Mouse (Mus musculus) lung, embryonic 15.5 days (tissue): ENCODE results near the gene Ttc26. TPM values are rescaled to one million over a fixed set of nuclear protein-coding genes. Genes with fewer than 3 reads are reported as not detected.
"Not testable (repeated sequence)": the region's sequence is repeated elsewhere in the genome, so short reads cannot be mapped to it uniquely, and the experiment has no call there.

ENCODE experiments used
- ATAC-seq: fragments of 200-750 bp; cut with Nextera tagmentation; 2 replicates; pipeline ENCODE4 v1.8.0; 2017; ENCODE audit warnings: moderate number of reproducible peaks, borderline replicate concordance; ENCODE audit not compliant: low FRiP score, low TSS enrichment; ENCODE audit errors: extremely low read depth
- H3K27ac ChIP-seq: fragments of 300-500 bp; sonication (generic); 2 replicates; pipeline ENCODE4 v1.5.1; 2015; ENCODE audit warnings: moderate library complexity, mild to moderate bottlenecking, inconsistent platforms
- H3K27me3 ChIP-seq: fragments of 300-500 bp; sonication (generic); 2 replicates; pipeline ENCODE4 v1.6.1; 2015; ENCODE audit warnings: inconsistent platforms
- H3K36me3 ChIP-seq: fragments of 300-500 bp; sonication (generic); 2 replicates; pipeline ENCODE4 v1.6.1; 2015; ENCODE audit warnings: inconsistent platforms
- H3K4me1 ChIP-seq: fragments of 300-500 bp; sonication (generic); 2 replicates; pipeline ENCODE4 v1.6.1; 2015; ENCODE audit warnings: inconsistent platforms
- H3K4me2 ChIP-seq: fragments of 300-500 bp; sonication (generic); 2 replicates; pipeline ENCODE4 v1.6.1; 2015; ENCODE audit warnings: inconsistent platforms, mild to moderate bottlenecking, moderate library complexity
- H3K4me3 ChIP-seq: fragments of 300-500 bp; sonication (generic); 2 replicates; pipeline ENCODE4 v1.5.1; 2015; ENCODE audit warnings: mild to moderate bottlenecking, inconsistent platforms
- H3K9ac ChIP-seq: fragments of 300-500 bp; sonication (generic); 2 replicates; pipeline ENCODE4 v1.6.1; 2015; ENCODE audit warnings: inconsistent platforms
- H3K9me3 ChIP-seq: fragments of 300-500 bp; sonication (generic); 2 replicates; pipeline ENCODE4 v1.6.1; 2016; ENCODE audit warnings: inconsistent platforms
- WGBS: fragments of 180-500 bp; shearing (Covaris S2); methylation state at CpG from one replicate; pipeline ENCODE4 v1.1.7; 2015; 5-methylcytosine and 5-hydroxymethylcytosine counted together
- polyA plus RNA-seq: library from polyadenylated mRNA; unstranded; fragments of >200 nt; fragmentation: Nextera tagmentation; extraction: Ambion mirVana; gene quantifications from 2 replicates; pipeline ENCODE4 v1.2.1, GENCODE M21; 2015

Ttc26 gene
- polyA plus RNA-seq, 1 experiment from 2014 or later: 8.9 TPM

DNA sequence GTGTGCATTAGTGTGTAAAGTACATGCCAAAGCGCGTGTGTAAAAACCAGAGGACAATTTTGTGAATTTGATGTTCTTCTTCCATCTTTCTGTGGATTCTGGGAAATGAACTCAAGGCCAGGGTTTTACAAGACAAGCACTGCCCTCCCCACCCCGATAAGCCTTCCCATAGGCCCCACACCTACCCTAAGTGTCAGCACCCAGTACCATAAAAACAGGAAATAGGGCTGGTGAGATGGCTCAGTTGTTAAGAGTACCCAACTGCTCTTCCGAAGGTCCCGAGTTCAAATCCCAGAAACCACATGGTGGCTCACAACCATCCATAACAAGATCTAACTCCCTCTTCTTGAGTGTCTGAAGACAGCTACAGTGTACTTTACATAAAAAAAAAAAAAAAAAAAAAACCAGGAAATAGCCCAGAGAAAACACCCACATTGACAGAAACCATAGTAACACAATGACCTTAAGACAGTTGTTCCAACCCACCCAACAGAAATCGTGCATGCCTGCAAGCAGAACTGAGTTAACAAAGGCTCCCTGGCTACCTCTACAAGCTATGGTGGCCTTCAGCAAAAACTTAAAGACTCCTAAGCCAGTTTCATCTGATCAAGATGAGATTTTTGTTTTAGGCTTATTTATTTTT, 32.3 kb upstream of the Ttc26 start:
- H3K27me3 ChIP-seq: peaks cover 32% of the 10 kb centered on the region
- H3K4me3 ChIP-seq: no peak overlapping the region
- no peaks in the 10 kb centered on the region for H3K9me3 ChIP-seq
- no peak for ATAC-seq
- no peak overlapping the region for H3K27ac ChIP-seq
- H3K9ac ChIP-seq: no peak overlapping the region
- peaks cover 10% of the 10 kb centered on the region; the same call in 1 of the 2 replicates for H3K4me1 ChIP-seq
- H3K36me3 ChIP-seq: no peaks in the 10 kb centered on the region
- 83% methylated on average over 6 of the region's 6 CpGs for WGBS
- no peak overlapping the region for H3K4me2 ChIP-seq

DNA sequence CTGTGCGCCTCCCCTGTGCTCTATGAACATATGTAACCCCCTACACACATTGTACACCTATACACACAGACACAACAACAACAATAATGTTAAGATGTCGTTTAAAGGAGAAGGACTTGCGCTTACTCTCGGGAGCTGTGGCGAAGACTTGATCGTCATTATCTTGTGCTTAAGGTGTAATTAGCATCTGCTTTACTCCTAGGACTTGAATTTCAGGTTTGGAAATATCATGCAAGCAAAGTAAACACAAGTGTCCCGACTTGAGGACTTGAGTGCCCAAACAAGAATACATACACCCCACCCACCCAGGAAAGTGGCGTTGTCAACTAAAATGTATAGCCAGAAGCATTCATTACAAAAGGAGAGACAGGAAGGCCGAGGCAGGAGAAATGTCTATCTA, 31.5 kb upstream of the Ttc26 start:
- Histone ChIP-seq H3K9ac (no peak overlapping the region), H3K4me3 (no peak overlapping the region), H3K27ac (no peak overlapping the region), H3K27me3 (peaks cover 39% of the 10 kb centered on the region), H3K4me1 (peaks cover 10% of the 10 kb centered on the region; the same call in 1 of the 2 replicates), H3K36me3 (no peaks in the 10 kb centered on the region), H3K9me3 (no peaks in the 10 kb centered on the region), H3K4me2 (no peak overlapping the region)
- WGBS: 61% methylated on average over 9 of the region's 9 CpGs
- ATAC-seq: no peak

DNA sequence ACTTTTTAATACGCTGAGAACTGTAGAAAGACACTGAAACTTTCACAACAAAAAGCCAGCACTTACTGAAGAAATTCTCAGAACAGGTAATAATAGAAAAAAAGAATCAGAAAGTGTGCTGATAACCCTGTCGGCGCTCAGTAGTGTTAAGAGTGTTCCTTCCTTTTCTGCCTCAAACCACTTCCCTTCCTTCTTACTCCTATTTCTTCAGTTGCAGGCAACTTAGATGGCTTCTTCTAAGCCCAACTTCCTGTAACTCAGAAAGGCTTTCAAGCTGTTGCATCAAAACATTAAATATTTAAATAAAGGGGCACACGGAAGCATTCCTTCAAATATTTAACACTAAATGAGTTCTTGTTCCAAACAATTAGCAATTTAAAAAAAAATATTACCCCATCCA, 29.3 kb upstream of the Ttc26 start:
- H3K4me1 ChIP-seq: peaks cover 10% of the 10 kb centered on the region; the same call in 1 of the 2 replicates
- H3K9me3 ChIP-seq: no peaks in the 10 kb centered on the region
- no peaks in the 10 kb centered on the region for H3K36me3 ChIP-seq
- no peak for ATAC-seq
- 58% methylated on average over 4 of the region's 4 CpGs for WGBS
- no peak overlapping the region for H3K4me3 ChIP-seq
- no peak overlapping the region for H3K4me2 ChIP-seq
- H3K27me3 ChIP-seq: peaks cover 56% of the 10 kb centered on the region
- no peak overlapping the region for H3K27ac ChIP-seq
- no peak overlapping the region for H3K9ac ChIP-seq

DNA sequence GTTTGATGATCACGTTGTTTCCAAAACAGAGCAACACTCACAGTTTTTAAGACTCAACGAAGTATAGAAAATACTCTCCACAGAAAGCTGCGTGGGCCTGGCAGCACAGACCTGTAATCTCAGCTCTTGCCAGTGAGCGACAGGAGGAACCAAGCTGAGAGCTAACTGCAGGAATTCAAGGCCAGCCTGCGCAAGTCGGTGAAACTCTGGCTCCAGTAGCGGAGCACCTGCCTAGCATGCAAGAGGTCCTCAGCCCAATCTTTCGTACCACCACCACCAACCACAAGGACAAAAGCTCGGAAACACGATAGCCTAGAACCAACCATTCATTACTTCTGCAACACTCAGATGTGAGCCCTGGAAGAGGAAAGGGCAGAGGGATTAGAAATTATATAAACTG, 28.8 kb upstream of the Ttc26 start:
- 17% methylated on average over 10 of the region's 10 CpGs for WGBS
- Histone ChIP-seq H3K9me3 (no peaks in the 10 kb centered on the region), H3K36me3 (no peaks in the 10 kb centered on the region), H3K4me3 (peak overlapping the region; percentile 59), H3K4me1 (peaks cover 10% of the 10 kb centered on the region; the same call in 1 of the 2 replicates), H3K4me2 (peak overlapping the region; percentile 76; the same call in 1 of the 2 replicates), H3K9ac (no peak overlapping the region), H3K27ac (no peak overlapping the region), H3K27me3 (peaks cover 57% of the 10 kb centered on the region)
- no peak for ATAC-seq

DNA sequence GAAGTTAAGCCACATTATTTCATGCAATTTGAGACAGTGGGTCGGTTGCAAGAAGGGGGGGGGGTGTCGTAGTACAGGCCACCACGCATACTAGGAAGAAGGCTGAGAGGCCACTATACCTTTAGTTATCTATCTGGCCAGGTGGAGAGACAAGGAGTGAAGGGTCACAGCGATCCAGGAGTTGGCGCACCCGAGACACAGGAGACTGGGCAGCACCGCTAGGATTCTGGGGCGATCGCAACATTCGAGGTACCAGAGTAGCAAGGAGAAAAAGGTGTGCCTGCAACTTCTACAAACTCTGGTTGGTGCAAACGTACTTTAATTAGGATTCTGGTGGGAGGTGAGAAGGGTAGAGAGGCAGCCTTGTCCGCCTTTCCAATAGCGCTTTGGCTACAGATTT, 28.1 kb upstream of the Ttc26 start:
- Histone ChIP-seq H3K27me3 (peaks cover 60% of the 10 kb centered on the region), H3K27ac (no peak overlapping the region), H3K4me1 (peaks cover 10% of the 10 kb centered on the region; the same call in 1 of the 2 replicates), H3K9ac (peak overlapping the region; percentile 49), H3K4me3 (peak overlapping the region; percentile 59), H3K36me3 (no peaks in the 10 kb centered on the region), H3K4me2 (peak overlapping the region; percentile 76), H3K9me3 (no peaks in the 10 kb centered on the region)
- WGBS: 10% methylated on average over 13 of the region's 13 CpGs
- no peak for ATAC-seq

DNA sequence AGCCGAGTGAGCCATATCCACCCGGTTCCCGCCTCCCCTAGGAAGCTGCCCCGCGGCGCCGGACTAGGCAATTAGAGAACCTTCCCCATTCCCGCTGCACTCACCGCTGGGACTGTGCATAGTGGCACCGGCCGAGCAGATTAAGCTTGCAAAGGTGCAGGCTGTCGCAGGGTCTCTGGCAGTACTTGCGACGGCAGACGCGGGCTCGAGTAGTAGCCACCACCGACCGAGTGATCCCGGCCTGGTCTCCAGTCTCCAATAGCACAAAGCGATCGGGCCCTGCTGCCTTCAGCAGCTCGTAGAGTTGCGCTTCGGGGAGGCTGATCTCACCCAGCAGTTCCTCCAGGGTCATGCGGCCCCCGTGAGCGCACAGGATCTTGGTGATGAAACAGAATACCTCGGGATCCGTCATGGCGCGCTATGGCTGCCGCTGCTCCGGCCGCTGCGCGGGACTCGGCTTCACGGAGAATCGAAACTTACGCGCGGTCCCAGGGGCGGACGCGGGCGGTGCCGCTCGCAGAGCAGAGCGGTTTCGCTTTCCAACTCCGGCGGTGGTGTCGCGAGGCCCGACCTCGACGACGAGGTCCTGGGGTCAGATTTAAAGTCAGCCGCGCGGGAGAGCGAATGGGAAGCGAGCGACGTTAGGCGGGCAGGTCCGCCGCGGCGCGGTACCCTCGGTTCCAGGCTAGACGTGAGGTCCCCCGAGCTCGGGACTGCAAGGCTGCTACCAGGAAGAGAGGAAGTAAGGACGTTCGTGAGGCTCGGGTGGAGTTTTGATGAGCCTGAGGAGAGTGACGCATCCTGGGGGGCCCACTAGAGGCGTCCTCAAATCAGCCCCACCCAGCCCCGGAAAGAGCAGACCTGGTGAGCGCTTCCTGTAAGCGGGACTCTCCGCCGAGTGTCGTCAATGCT, 27.2 kb upstream of the Ttc26 start, which contains the start of gene Zc3hav1:
Gene Zc3hav1, minus strand, starts transcription at position 793 of the 912 bp plus-strand sequence.
- peaks cover 10% of the 10 kb centered on the region; the same call in 1 of the 2 replicates for H3K4me1 ChIP-seq
- under 1% methylated on average over 83 of the region's 87 CpGs for WGBS
- peak; percentile 83 for ATAC-seq
- no peaks in the 10 kb centered on the region for H3K36me3 ChIP-seq
- H3K4me2 ChIP-seq: peak within 1 kb of the TSS; percentile 76
- peak within 1 kb of the TSS; percentile 43; the same call in 1 of the 2 replicates for H3K27ac ChIP-seq
- peak within 1 kb of the TSS; percentile 59 for H3K4me3 ChIP-seq
- no peaks in the 10 kb centered on the region for H3K9me3 ChIP-seq
- H3K9ac ChIP-seq: peak within 1 kb of the TSS; percentile 49
- H3K27me3 ChIP-seq: peaks cover 60% of the 10 kb centered on the region

DNA sequence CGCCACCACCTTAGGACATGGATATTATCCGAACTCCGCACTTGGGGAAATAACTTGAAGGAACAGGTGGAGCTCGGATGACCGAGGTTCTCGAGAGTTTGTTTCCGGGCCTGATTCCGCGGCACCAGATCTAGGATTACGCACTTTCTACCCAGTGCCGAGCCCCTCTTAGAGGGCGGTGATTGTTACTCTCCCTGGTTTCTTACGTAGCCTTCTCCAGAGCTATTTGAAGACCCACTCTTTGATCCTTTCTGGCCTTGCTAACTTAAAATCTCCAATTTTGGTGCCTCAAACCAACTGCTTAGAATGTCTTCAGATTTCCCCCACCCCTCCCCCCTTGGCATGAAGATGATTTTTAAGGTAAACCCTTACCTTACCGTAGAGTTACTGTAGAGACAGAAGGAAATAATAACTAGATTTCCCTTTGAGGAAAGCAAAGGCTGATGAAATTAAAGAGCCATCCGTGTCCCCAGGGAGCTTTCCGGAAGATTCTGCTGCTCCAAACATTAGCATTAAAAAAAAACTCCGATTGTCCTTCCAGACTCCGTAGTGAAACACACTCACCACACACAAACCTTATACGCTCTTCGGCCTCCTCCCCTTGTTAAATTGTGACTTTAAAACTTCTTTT, 26.4 kb upstream of the Ttc26 start:
- H3K36me3 ChIP-seq: no peaks in the 10 kb centered on the region
- WGBS: 2% methylated on average over 20 of the region's 20 CpGs
- peak overlapping the region; percentile 76 for H3K4me2 ChIP-seq
- no peaks in the 10 kb centered on the region for H3K9me3 ChIP-seq
- H3K27ac ChIP-seq: 0 out of 2 replicates have a peak overlapping the region, but pooled peaks have one; percentile 43
- no peak overlapping the region; the same call in 1 of the 2 replicates for H3K9ac ChIP-seq
- peak overlapping the region; percentile 59 for H3K4me3 ChIP-seq
- H3K4me1 ChIP-seq: peaks cover 9% of the 10 kb centered on the region; the same call in 1 of the 2 replicates
- peak; percentile 33 for ATAC-seq
- H3K27me3 ChIP-seq: peaks cover 55% of the 10 kb centered on the region

DNA sequence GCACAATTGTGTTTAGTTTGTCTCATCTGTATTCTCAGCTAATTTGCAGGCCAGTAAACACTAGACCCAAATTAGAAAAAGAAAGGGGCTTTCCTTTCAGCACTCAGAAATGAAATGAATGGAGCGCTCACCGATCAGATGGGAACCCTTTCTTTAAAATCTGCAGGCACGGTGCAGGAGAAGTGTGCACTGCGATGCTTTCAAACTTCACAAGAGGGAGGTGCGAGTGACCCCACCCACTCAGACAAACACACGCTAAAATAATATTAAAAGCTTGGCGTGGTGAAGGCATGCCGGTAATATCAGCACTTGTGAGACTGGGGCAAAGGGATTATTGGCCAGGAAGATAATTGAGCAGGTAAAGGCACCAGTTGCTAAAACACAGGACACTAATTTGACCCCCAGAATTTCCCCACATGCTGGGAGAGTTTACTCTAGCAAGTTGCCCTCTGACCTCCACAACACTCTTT, 25.9 kb upstream of the Ttc26 start:
- no peak overlapping the region for H3K27ac ChIP-seq
- H3K4me1 ChIP-seq: peaks cover 7% of the 10 kb centered on the region; the same call in 1 of the 2 replicates
- H3K4me2 ChIP-seq: peak overlapping the region; percentile 76
- no peak for ATAC-seq
- H3K9ac ChIP-seq: no peak overlapping the region
- WGBS: 4% methylated on average over 8 of the region's 8 CpGs
- peak overlapping the region; percentile 59 for H3K4me3 ChIP-seq
- no peaks in the 10 kb centered on the region for H3K36me3 ChIP-seq
- peaks cover 55% of the 10 kb centered on the region for H3K27me3 ChIP-seq
- H3K9me3 ChIP-seq: no peaks in the 10 kb centered on the region

DNA sequence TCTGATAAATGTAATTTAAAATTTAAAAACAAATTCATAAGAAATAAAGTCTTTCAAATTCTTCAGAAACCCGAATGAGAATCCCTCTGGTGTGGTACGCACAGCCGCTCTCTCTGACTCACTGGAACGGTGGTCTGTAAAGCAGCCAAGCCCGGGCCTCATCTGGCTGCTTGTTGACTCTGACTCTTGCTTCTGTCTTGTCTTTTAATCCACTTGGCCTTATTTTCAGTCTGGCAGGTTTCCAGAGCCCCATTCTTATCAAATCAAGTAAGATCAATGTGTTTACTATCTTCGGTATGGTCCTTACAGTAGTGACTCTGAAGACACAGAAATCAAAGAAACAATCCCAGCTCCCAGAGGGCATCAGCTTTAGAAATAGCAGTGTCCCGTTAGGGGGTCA, 25.4 kb upstream of the Ttc26 start:
- H3K4me3 ChIP-seq: no peak overlapping the region
- H3K36me3 ChIP-seq: no peaks in the 10 kb centered on the region
- 17% methylated on average over 7 of the region's 7 CpGs for WGBS

DNA sequence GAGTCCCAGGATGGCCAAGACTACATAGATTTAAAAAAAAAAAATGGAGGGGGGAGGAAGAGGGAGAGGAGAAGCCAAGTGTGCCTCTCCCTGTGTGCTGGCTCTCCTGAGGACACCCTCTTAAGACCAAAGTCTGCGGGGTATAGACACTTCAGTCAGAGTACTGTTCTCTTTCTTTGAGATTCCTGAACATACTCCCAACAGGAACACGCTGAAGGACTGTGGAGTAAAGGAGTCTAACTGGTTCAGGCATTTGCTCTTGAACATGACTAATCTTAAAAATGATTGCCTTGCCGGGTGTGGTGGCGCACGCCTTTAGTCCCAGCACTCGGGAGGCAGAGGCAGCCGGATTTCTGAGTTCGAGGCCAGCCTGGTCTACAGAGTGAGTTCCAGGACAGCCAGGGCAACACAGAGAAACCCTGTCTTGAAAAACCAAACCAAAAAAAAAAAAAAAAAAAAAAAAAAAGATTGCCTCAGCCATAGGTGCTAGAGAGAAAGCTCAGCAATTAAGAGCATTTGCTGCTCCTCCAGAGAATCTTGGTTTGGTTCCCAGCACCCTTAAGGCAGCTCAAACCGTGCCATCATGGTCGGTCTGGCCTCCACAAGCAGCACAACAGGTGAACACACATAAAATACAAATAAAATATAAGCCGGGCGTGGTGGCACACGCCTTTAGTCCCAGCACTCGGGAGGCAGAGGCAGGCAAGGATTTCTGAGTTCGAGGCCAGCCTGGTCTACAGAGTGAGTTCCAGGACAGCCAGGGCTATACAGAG, 24.4 kb upstream of the Ttc26 start:
- H3K4me2 ChIP-seq, H3K9ac ChIP-seq, H3K4me3 ChIP-seq, H3K4me1 ChIP-seq, H3K27ac ChIP-seq, H3K9me3 ChIP-seq, ATAC-seq, H3K36me3 ChIP-seq: not testable (repeated sequence)
- WGBS: 70% methylated on average over 15 of the region's 15 CpGs
- peaks cover 48% of the 10 kb centered on the region for H3K27me3 ChIP-seq

More for the DNA sequence above, 25.4 kb upstream of the Ttc26 start:
- H3K27ac ChIP-seq: no peak overlapping the region
- H3K4me2 ChIP-seq: no peak overlapping the region
- no peak overlapping the region for H3K9ac ChIP-seq
- peaks cover 55% of the 10 kb centered on the region for H3K27me3 ChIP-seq
- H3K4me1 ChIP-seq: peaks cover 7% of the 10 kb centered on the region; the same call in 1 of the 2 replicates
- H3K9me3 ChIP-seq: no peaks in the 10 kb centered on the region
- no peak for ATAC-seq
